Mouse (Mus musculus) liver, embryonic 14.5 days (tissue): Measurements from ENCODE around the gene Gm20219.

Experiments
- CTCF ChIP-seq: IDR thresholded peaks from 2 replicates; pipeline ENCODE4 v1.5.1; 2016; ENCODE audit warnings: antibody characterized with exemption, low read depth, control low read depth
- EP300 ChIP-seq: IDR thresholded peaks from 2 replicates; pipeline ENCODE4 v1.6.1; 2016; ENCODE audit warnings: antibody characterized with exemption, low read depth

DNA sequence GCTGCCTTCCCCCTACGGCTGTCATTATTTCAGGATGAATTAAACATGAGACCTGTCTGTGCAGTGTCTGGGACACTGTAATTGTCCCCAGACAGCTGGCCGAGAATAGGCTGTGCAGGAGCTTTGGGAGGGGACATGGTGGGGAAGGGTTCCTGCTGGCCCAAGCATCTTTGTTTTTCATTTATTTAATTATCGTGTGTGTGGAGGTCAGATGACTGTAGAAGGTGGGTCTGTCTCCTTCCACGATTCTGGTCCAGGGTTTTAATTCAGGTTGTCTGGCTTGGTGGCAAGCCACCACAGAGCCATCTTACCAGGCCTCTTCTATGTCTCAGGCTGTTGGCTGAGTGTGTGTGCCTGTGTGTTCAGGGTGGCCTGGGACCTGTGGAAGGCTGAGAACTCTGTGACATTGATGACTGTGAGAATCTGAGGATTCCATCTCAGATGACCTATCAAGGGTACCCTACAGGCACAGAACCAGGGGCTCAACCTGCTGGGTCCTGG is 5.5 kb downstream of the Gm20219 start:
- no peak for TF ChIP-seq CTCF
- no peak for TF ChIP-seq EP300
